Mouse (Mus musculus) heart, embryonic 13.5 days (tissue): ENCODE measurements around the gene Syngr4. TPM values are rescaled to one million over a fixed set of nuclear protein-coding genes. Genes with fewer than 3 reads are reported as not detected.
"Not testable (repeated sequence)": the region's sequence is repeated elsewhere in the genome, so short reads cannot be mapped to it uniquely, and the experiment has no call there.

Source experiments
- ATAC-seq: fragments of 200-750 bp; cut with Nextera tagmentation; 2 replicates; pipeline ENCODE4 v1.8.0; 2017; ENCODE audit warnings: moderate TSS enrichment; ENCODE audit not compliant: insufficient number of reproducible peaks, low FRiP score, low TSS enrichment; ENCODE audit errors: extremely low read depth
- H3K27ac ChIP-seq: fragments of 300-500 bp; sonication (generic); replicated peaks from 2 replicates; pipeline ENCODE4 v1.5.1; 2015; ENCODE audit warnings: moderate library complexity, mild to moderate bottlenecking, inconsistent platforms
- H3K27me3 ChIP-seq: fragments of 300-500 bp; sonication (generic); replicated peaks from 2 replicates; pipeline ENCODE4 v1.6.1; 2015; ENCODE audit warnings: mild to moderate bottlenecking, inconsistent platforms
- H3K36me3 ChIP-seq: fragments of 300-500 bp; sonication (generic); 2 replicates; pipeline ENCODE4 v1.6.1; 2015; ENCODE audit warnings: mild to moderate bottlenecking, inconsistent platforms
- H3K4me1 ChIP-seq: fragments of 300-500 bp; sonication (generic); 2 replicates; pipeline ENCODE4 v1.6.1; 2015; ENCODE audit warnings: inconsistent platforms
- H3K4me2 ChIP-seq: fragments of 300-500 bp; sonication (generic); 2 replicates; pipeline ENCODE4 v1.6.1; 2015; ENCODE audit warnings: inconsistent platforms, mild to moderate bottlenecking, moderate library complexity
- H3K4me3 ChIP-seq: fragments of 300-500 bp; sonication (generic); 2 replicates; pipeline ENCODE4 v1.5.1; 2015; ENCODE audit warnings: moderate library complexity, mild to moderate bottlenecking, inconsistent platforms
- H3K9ac ChIP-seq: fragments of 300-500 bp; sonication (generic); 2 replicates; pipeline ENCODE4 v1.6.1; 2015; ENCODE audit warnings: inconsistent platforms, mild to moderate bottlenecking, moderate library complexity
- H3K9me3 ChIP-seq: fragments of 300-500 bp; sonication (generic); 2 replicates; pipeline ENCODE4 v1.6.1; 2016; ENCODE audit warnings: inconsistent platforms
- WGBS: fragments of 180-500 bp; shearing (Covaris S2); methylation state at CpG from one replicate; pipeline ENCODE4 v1.1.7; 2015; ENCODE audit warnings: mixed read lengths; 5-methylcytosine and 5-hydroxymethylcytosine counted together
- polyA plus RNA-seq: library from polyadenylated mRNA; unstranded; fragments of >200 nt; fragmentation: Nextera tagmentation; extraction: Ambion mirVana; gene quantifications from 2 replicates; pipeline ENCODE4 v1.2.1, GENCODE M21; 2015

The Syngr4 gene
- polyA plus RNA-seq, 1 experiment from 2014 or later, result 0.90 TPM

- no peaks in the 10 kb centered on the region for H3K4me1 ChIP-seq
- no peak overlapping the region for H3K27ac ChIP-seq
- no peak overlapping the region for H3K4me2 ChIP-seq
- H3K4me3 ChIP-seq, result no peak overlapping the region
- no peaks in the 10 kb centered on the region for H3K9me3 ChIP-seq
- no peaks in the 10 kb centered on the region for H3K27me3 ChIP-seq
- H3K9ac ChIP-seq, result no peak overlapping the region; the same call in 1 of the 2 replicates
- H3K36me3 ChIP-seq, result peaks cover 35% of the 10 kb centered on the region
- ATAC-seq, result no peak
- 37% methylated on average over 3 of the region's 3 CpGs for WGBS
These were observed 9.3 kb downstream of the Syngr4 start for GRCm38 (mm10) chr7:45887246-45887645.

GRCm38 (mm10) chr7:45881011-45881410 is 15.5 kb downstream of the Syngr4 start:
- WGBS, result 96% methylated on average over 2 of the region's 2 CpGs
- Histone ChIP-seq H3K9me3 (no peaks in the 10 kb centered on the region), H3K27ac (no peak overlapping the region), H3K4me2 (no peak overlapping the region), H3K4me3 (no peak overlapping the region), H3K36me3 (peaks cover 97% of the 10 kb centered on the region), H3K9ac (no peak overlapping the region), H3K4me1 (no peaks in the 10 kb centered on the region), H3K27me3 (no peaks in the 10 kb centered on the region)
- ATAC-seq, result no peak

- WGBS, result 92% methylated on average over 4 of the region's 4 CpGs
These were observed 16.0 kb downstream of the Syngr4 start for GRCm38 (mm10) chr7:45880531-45880930.

GRCm38 (mm10) chr7:45878278-45878677 is 18.2 kb downstream of the Syngr4 start, which contains the start of gene Grin2d:
TSS of gene Grin2d (minus strand) at chr7:45878378.
- Histone ChIP-seq H3K4me1 (peaks cover 17% of the 10 kb centered on the region), H3K36me3 (peaks cover 94% of the 10 kb centered on the region)
- not testable (repeated sequence) for H3K9me3 ChIP-seq, H3K4me2 ChIP-seq, H3K27ac ChIP-seq, H3K9ac ChIP-seq, H3K27me3 ChIP-seq, ATAC-seq, H3K4me3 ChIP-seq
- 81% methylated on average over 1 of the region's 1 CpGs for WGBS

More at GRCm38 (mm10) chr7:45880531-45880930, 16.0 kb downstream of the Syngr4 start:
- no peaks in the 10 kb centered on the region for H3K4me1 ChIP-seq
- H3K4me2 ChIP-seq, result no peak overlapping the region
- no peak overlapping the region for H3K4me3 ChIP-seq
- H3K9ac ChIP-seq, result no peak overlapping the region
- H3K9me3 ChIP-seq, result no peaks in the 10 kb centered on the region
- no peak overlapping the region for H3K27ac ChIP-seq
- no peaks in the 10 kb centered on the region for H3K27me3 ChIP-seq
- peaks cover 99% of the 10 kb centered on the region for H3K36me3 ChIP-seq
- ATAC-seq, result no peak

GRCm38 (mm10) chr7:45876895-45877294 is 19.6 kb downstream of the Syngr4 start:
- Histone ChIP-seq H3K4me3 (no peak overlapping the region), H3K4me2 (no peak overlapping the region), H3K4me1 (peaks cover 17% of the 10 kb centered on the region), H3K9ac (no peak overlapping the region), H3K9me3 (no peaks in the 10 kb centered on the region), H3K36me3 (peaks cover 80% of the 10 kb centered on the region), H3K27me3 (peaks cover 2% of the 10 kb centered on the region), H3K27ac (no peak overlapping the region)
- WGBS, result 94% methylated on average over 7 of the region's 7 CpGs
- no peak for ATAC-seq

- Histone ChIP-seq H3K27ac (peak overlapping the region; percentile 94), H3K36me3 (peaks cover 44% of the 10 kb centered on the region), H3K4me2 (peak overlapping the region; percentile 88), H3K4me3 (peak overlapping the region; percentile 76), H3K9me3 (no peaks in the 10 kb centered on the region), H3K9ac (peak overlapping the region; percentile 97), H3K27me3 (peaks cover 38% of the 10 kb centered on the region), H3K4me1 (peaks cover 43% of the 10 kb centered on the region)
- WGBS, result 3% methylated on average over 28 of the region's 28 CpGs
- ATAC-seq, result peak; percentile 45; the same call in 1 of the 2 replicates
These were observed 23.2 kb downstream of the Syngr4 start for GRCm38 (mm10) chr7:45873061-45873947.

- Histone ChIP-seq H3K9ac (peak within 1 kb of the TSS; percentile 97), H3K27me3 (peaks cover 45% of the 10 kb centered on the region), H3K4me3 (peak within 1 kb of the TSS; percentile 76), H3K4me2 (peak within 1 kb of the TSS; percentile 88), H3K27ac (peak within 1 kb of the TSS; percentile 94), H3K4me1 (peaks cover 50% of the 10 kb centered on the region), H3K9me3 (no peaks in the 10 kb centered on the region), H3K36me3 (peaks cover 38% of the 10 kb centered on the region)
- under 1% methylated on average over 18 of the region's 18 CpGs for WGBS
- ATAC-seq, result peak; percentile 48; the same call in 1 of the 2 replicates
These were observed 23.9 kb downstream of the Syngr4 start, which contains the start of gene Kdelr1 for GRCm38 (mm10) chr7:45872624-45873023. TSS of gene Kdelr1 (plus strand) at chr7:45872772.

GRCm38 (mm10) chr7:45870282-45871058 is 26.0 kb downstream of the Syngr4 start:
- Histone ChIP-seq H3K4me1 (peaks cover 62% of the 10 kb centered on the region), H3K9ac (peak overlapping the region; percentile 77), H3K27ac (no peak overlapping the region), H3K4me3 (peak overlapping the region; percentile 44), H3K9me3 (no peaks in the 10 kb centered on the region), H3K36me3 (peaks cover 16% of the 10 kb centered on the region), H3K27me3 (peaks cover 52% of the 10 kb centered on the region), H3K4me2 (peak overlapping the region; percentile 67)
- 1% methylated on average over 30 of the region's 30 CpGs for WGBS
- no peak for ATAC-seq

- WGBS, result 4% methylated on average over 14 of the region's 14 CpGs
These were observed 26.7 kb downstream of the Syngr4 start for GRCm38 (mm10) chr7:45869787-45870186.

GRCm38 (mm10) chr7:45869107-45869670 is 27.3 kb downstream of the Syngr4 start:
- no peaks in the 10 kb centered on the region for H3K9me3 ChIP-seq
- H3K36me3 ChIP-seq, result peaks cover 4% of the 10 kb centered on the region
- peak overlapping the region; percentile 67 for H3K4me2 ChIP-seq
- peaks cover 52% of the 10 kb centered on the region for H3K27me3 ChIP-seq
- H3K4me1 ChIP-seq, result peaks cover 53% of the 10 kb centered on the region
- H3K9ac ChIP-seq, result peak overlapping the region; percentile 77
- H3K27ac ChIP-seq, result no peak overlapping the region
- peak overlapping the region; percentile 44 for H3K4me3 ChIP-seq
- ATAC-seq, result no peak
- 16% methylated on average over 8 of the region's 8 CpGs for WGBS

More at GRCm38 (mm10) chr7:45869787-45870186, 26.7 kb downstream of the Syngr4 start:
- Histone ChIP-seq H3K36me3 (peaks cover 10% of the 10 kb centered on the region), H3K27me3 (peaks cover 52% of the 10 kb centered on the region), H3K4me3 (peak overlapping the region; percentile 44), H3K9me3 (no peaks in the 10 kb centered on the region), H3K4me2 (peak overlapping the region; percentile 67), H3K9ac (peak overlapping the region; percentile 77), H3K4me1 (peaks cover 59% of the 10 kb centered on the region), H3K27ac (no peak overlapping the region)
- ATAC-seq, result no peak

- H3K27ac ChIP-seq, result no peak overlapping the region
- peak overlapping the region; percentile 90; the same call in 1 of the 2 replicates for H3K4me2 ChIP-seq
- no peak overlapping the region for H3K4me3 ChIP-seq
- H3K9ac ChIP-seq, result 0 out of 2 replicates have a peak overlapping the region, but pooled peaks have one; percentile 24
- no peaks in the 10 kb centered on the region for H3K36me3 ChIP-seq
- ATAC-seq, result no peak
- H3K9me3 ChIP-seq, result no peaks in the 10 kb centered on the region
- WGBS, result 22% methylated on average over 2 of the region's 2 CpGs
- H3K27me3 ChIP-seq, result peaks cover 57% of the 10 kb centered on the region
- peaks cover 46% of the 10 kb centered on the region for H3K4me1 ChIP-seq
These were observed 28.6 kb downstream of the Syngr4 start for GRCm38 (mm10) chr7:45867871-45868270.
